Mouse (Mus musculus): ENCODE results near the gene Atp8b2. TPM values are rescaled to one million over a fixed set of nuclear protein-coding genes. Genes with fewer than 3 reads are reported as not detected.

Atp8b2 gene
- total RNA-seq, 1 experiment = 41.6 TPM

DNA sequence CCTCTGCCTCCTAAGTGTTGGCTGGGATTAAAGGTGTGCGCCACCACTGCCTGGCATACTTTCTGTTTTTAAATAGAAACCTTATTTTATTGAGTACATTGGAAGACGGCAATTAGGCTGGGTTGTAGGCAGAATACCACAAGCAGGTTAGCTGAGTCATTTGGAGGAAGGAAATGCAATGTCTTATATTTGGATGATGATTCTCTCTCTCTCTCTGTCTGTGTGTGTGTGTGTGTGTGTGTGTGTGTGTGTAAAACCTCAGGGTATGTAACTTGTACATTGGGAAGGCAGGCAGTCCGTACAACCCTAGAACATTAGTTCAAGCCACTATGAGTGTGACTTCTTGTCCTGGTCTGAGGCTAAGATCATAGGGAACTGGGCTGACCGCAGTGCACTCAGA, 24.5 kb upstream of the Atp8b2 start:
- TF ChIP-seq ZC3H11A (IDR thresholded peaks at IDR 0.05; ENCODE audit: borderline replicate concordance, low read depth, low read length) = no peak
- no peak for TF ChIP-seq HCFC1 (IDR thresholded peaks at IDR 0.05; ENCODE audit: borderline replicate concordance, insufficient read depth, low read length)
- no peak for TF ChIP-seq MAFK (IDR thresholded peaks at IDR 0.05; ENCODE audit: insufficient read depth, low read depth, low read length)
- no peak for TF ChIP-seq ZNF384 (IDR thresholded peaks at IDR 0.05; ENCODE audit: low read depth, low read length)
- no peak for TF ChIP-seq CHD2 (IDR thresholded peaks at IDR 0.05; ENCODE audit: low read depth, low read length)
- no peak overlapping the region for H3K9ac ChIP-seq (ENCODE audit: insufficient read depth, low read depth, low read length, poor library complexity, severe bottlenecking)
- in situ Hi-C loops (cut with MboI; ENCODE audit: low sequenced_read_pairs in 2 of 2, unreplicated experiment in 2 of 2) = no loop called here
- no peaks in the 10 kb centered on the region for H3K9me3 ChIP-seq (ENCODE audit: control insufficient read depth, insufficient read depth, low read depth, low read length)
- no peak for DNase-seq (ENCODE audit: low read depth, low spot score)
- H3K36me3 ChIP-seq (ENCODE audit: control insufficient read depth, insufficient read depth, low read length, poor library complexity, severe bottlenecking) = no peaks in the 10 kb centered on the region
- H3K4me3 ChIP-seq (ENCODE audit: insufficient read depth in 1 of 2, low read depth in 1 of 2, low read length in 2 of 2, poor library complexity in 1 of 2, severe bottlenecking in 1 of 2) = no peak overlapping the region
- no peaks in the 10 kb centered on the region for H3K4me1 ChIP-seq (ENCODE audit: control insufficient read depth in 2 of 2, insufficient read depth in 2 of 2, low read length in 2 of 2, poor library complexity in 1 of 2)
- H3K27ac ChIP-seq (ENCODE audit: insufficient read depth, low read depth, low read length, poor library complexity, severe bottlenecking) = no peak overlapping the region

GRCm38 (mm10) chr3:89987211-89987610, 23.9 kb upstream of the Atp8b2 start:
- TF ChIP-seq MAFK (IDR thresholded peaks at IDR 0.05; ENCODE audit: insufficient read depth, low read depth, low read length) = no peak
- no peak for TF ChIP-seq ZNF384 (IDR thresholded peaks at IDR 0.05; ENCODE audit: low read depth, low read length)
- no peak for TF ChIP-seq HCFC1 (IDR thresholded peaks at IDR 0.05; ENCODE audit: borderline replicate concordance, insufficient read depth, low read length)
- no peak for TF ChIP-seq CHD2 (IDR thresholded peaks at IDR 0.05; ENCODE audit: low read depth, low read length)
- TF ChIP-seq ZC3H11A (IDR thresholded peaks at IDR 0.05; ENCODE audit: borderline replicate concordance, low read depth, low read length) = no peak
- no peak for DNase-seq (ENCODE audit: low read depth, low spot score)
- H3K36me3 ChIP-seq (ENCODE audit: control insufficient read depth, insufficient read depth, low read length, poor library complexity, severe bottlenecking) = no peaks in the 10 kb centered on the region
- in situ Hi-C loops (cut with MboI; ENCODE audit: low sequenced_read_pairs in 2 of 2, unreplicated experiment in 2 of 2) = no loop called here
- H3K27ac ChIP-seq (ENCODE audit: insufficient read depth, low read depth, low read length, poor library complexity, severe bottlenecking) = no peak overlapping the region
- no peak overlapping the region for H3K9ac ChIP-seq (ENCODE audit: insufficient read depth, low read depth, low read length, poor library complexity, severe bottlenecking)
- no peak overlapping the region for H3K4me3 ChIP-seq (ENCODE audit: insufficient read depth in 1 of 2, low read depth in 1 of 2, low read length in 2 of 2, poor library complexity in 1 of 2, severe bottlenecking in 1 of 2)
- H3K4me1 ChIP-seq (ENCODE audit: control insufficient read depth in 2 of 2, insufficient read depth in 2 of 2, low read length in 2 of 2, poor library complexity in 1 of 2) = no peaks in the 10 kb centered on the region
- no peaks in the 10 kb centered on the region for H3K9me3 ChIP-seq (ENCODE audit: control insufficient read depth, insufficient read depth, low read depth, low read length)

GRCm38 (mm10) chr3:89982426-89982825, 19.1 kb upstream of the Atp8b2 start:
- no peak overlapping the region for H3K27ac ChIP-seq (ENCODE audit: insufficient read depth, low read depth, low read length, poor library complexity, severe bottlenecking)
- H3K4me3 ChIP-seq (ENCODE audit: insufficient read depth in 1 of 2, low read depth in 1 of 2, low read length in 2 of 2, poor library complexity in 1 of 2, severe bottlenecking in 1 of 2) = no peak overlapping the region
- TF ChIP-seq MAFK (IDR thresholded peaks at IDR 0.05; ENCODE audit: insufficient read depth, low read depth, low read length) (no peak), ZC3H11A (IDR thresholded peaks at IDR 0.05; ENCODE audit: borderline replicate concordance, low read depth, low read length) (no peak), HCFC1 (IDR thresholded peaks at IDR 0.05; ENCODE audit: borderline replicate concordance, insufficient read depth, low read length) (no peak)
- no peaks in the 10 kb centered on the region for H3K4me1 ChIP-seq (ENCODE audit: control insufficient read depth in 2 of 2, insufficient read depth in 2 of 2, low read length in 2 of 2, poor library complexity in 1 of 2)
- in situ Hi-C loops (cut with MboI; ENCODE audit: low sequenced_read_pairs in 2 of 2, unreplicated experiment in 2 of 2) = no loop called here
- H3K36me3 ChIP-seq (ENCODE audit: control insufficient read depth, insufficient read depth, low read length, poor library complexity, severe bottlenecking) = no peaks in the 10 kb centered on the region
- DNase-seq (ENCODE audit: low read depth, low spot score) = no peak
- no peak overlapping the region for H3K9ac ChIP-seq (ENCODE audit: insufficient read depth, low read depth, low read length, poor library complexity, severe bottlenecking)
- no peaks in the 10 kb centered on the region for H3K9me3 ChIP-seq (ENCODE audit: control insufficient read depth, insufficient read depth, low read depth, low read length)

- H3K9ac ChIP-seq (ENCODE audit: insufficient read depth, low read depth, low read length, poor library complexity, severe bottlenecking) = no peak overlapping the region
- no peaks in the 10 kb centered on the region for H3K9me3 ChIP-seq (ENCODE audit: control insufficient read depth, insufficient read depth, low read depth, low read length)
- H3K36me3 ChIP-seq (ENCODE audit: control insufficient read depth, insufficient read depth, low read length, poor library complexity, severe bottlenecking) = no peaks in the 10 kb centered on the region
- no peaks in the 10 kb centered on the region for H3K4me1 ChIP-seq (ENCODE audit: control insufficient read depth in 2 of 2, insufficient read depth in 2 of 2, low read length in 2 of 2, poor library complexity in 1 of 2)
- H3K27ac ChIP-seq (ENCODE audit: insufficient read depth, low read depth, low read length, poor library complexity, severe bottlenecking) = no peak overlapping the region
- no peak for TF ChIP-seq CHD2 (IDR thresholded peaks at IDR 0.05; ENCODE audit: low read depth, low read length)
- no peak for TF ChIP-seq ZC3H11A (IDR thresholded peaks at IDR 0.05; ENCODE audit: borderline replicate concordance, low read depth, low read length)
- TF ChIP-seq ZNF384 (IDR thresholded peaks at IDR 0.05; ENCODE audit: low read depth, low read length) = no peak
- no peak for TF ChIP-seq MAFK (IDR thresholded peaks at IDR 0.05; ENCODE audit: insufficient read depth, low read depth, low read length)
- TF ChIP-seq HCFC1 (IDR thresholded peaks at IDR 0.05; ENCODE audit: borderline replicate concordance, insufficient read depth, low read length) = no peak
- DNase-seq (ENCODE audit: low read depth, low spot score) = no peak
- in situ Hi-C loops (cut with MboI; ENCODE audit: low sequenced_read_pairs in 2 of 2, unreplicated experiment in 2 of 2) = no loop called here
- H3K4me3 ChIP-seq (ENCODE audit: insufficient read depth in 1 of 2, low read depth in 1 of 2, low read length in 2 of 2, poor library complexity in 1 of 2, severe bottlenecking in 1 of 2) = no peak overlapping the region
These were observed 13.6 kb upstream of the Atp8b2 start for GRCm38 (mm10) chr3:89976859-89977258.

DNA sequence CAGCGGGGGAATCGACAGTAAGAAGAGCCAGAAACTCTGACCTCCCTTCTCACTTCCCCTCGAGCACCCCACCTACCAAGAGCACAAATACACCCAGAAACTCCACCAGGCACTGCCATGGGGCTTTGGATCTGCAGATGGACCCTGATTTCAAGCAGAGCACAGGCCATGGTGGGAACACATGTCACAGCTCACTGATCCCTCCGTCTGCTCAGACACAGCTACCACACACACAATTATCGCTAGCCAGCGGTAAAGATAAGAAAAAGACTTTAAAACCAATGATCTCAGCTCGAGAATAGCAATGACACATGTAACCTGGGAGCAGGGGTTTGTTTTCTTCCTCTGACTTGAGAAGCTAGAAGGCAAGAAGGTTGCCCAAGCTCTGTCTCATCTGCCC, 5.2 kb upstream of the Atp8b2 start:
- in situ Hi-C loops (cut with MboI; ENCODE audit: low sequenced_read_pairs in 2 of 2, unreplicated experiment in 2 of 2) = no loop called here
- peaks cover 0 to 4% of the 10 kb centered on the region in 2 experiments; a peak in 2 of 4 replicates for H3K4me1 ChIP-seq (ENCODE audit: control insufficient read depth in 2 of 2, insufficient read depth in 2 of 2, low read length in 2 of 2, poor library complexity in 1 of 2)
- no peak overlapping the region for H3K9ac ChIP-seq (ENCODE audit: insufficient read depth, low read depth, low read length, poor library complexity, severe bottlenecking)
- H3K9me3 ChIP-seq (ENCODE audit: control insufficient read depth, insufficient read depth, low read depth, low read length) = no peaks in the 10 kb centered on the region
- no peaks in the 10 kb centered on the region for H3K36me3 ChIP-seq (ENCODE audit: control insufficient read depth, insufficient read depth, low read length, poor library complexity, severe bottlenecking)
- H3K4me3 ChIP-seq (ENCODE audit: insufficient read depth in 1 of 2, low read depth in 1 of 2, low read length in 2 of 2, poor library complexity in 1 of 2, severe bottlenecking in 1 of 2) = no peak overlapping the region
- H3K27ac ChIP-seq (ENCODE audit: insufficient read depth, low read depth, low read length, poor library complexity, severe bottlenecking) = no peak overlapping the region
- no peak for DNase-seq (ENCODE audit: low read depth, low spot score)
- TF ChIP-seq HCFC1 (IDR thresholded peaks at IDR 0.05; ENCODE audit: borderline replicate concordance, insufficient read depth, low read length) = no peak
- no peak for TF ChIP-seq ZC3H11A (IDR thresholded peaks at IDR 0.05; ENCODE audit: borderline replicate concordance, low read depth, low read length)
- no peak for TF ChIP-seq ZNF384 (IDR thresholded peaks at IDR 0.05; ENCODE audit: low read depth, low read length)
- no peak for TF ChIP-seq MAFK (IDR thresholded peaks at IDR 0.05; ENCODE audit: insufficient read depth, low read depth, low read length)
- no peak for TF ChIP-seq CHD2 (IDR thresholded peaks at IDR 0.05; ENCODE audit: low read depth, low read length)

All from ES-E14 (cell line).